Mouse (Mus musculus) C3H10T1/2 (cell line): Measurements from ENCODE around the gene Lhx9. TPM values are rescaled to one million over a fixed set of nuclear protein-coding genes. Genes with fewer than 3 reads are reported as not detected.

ENCODE experiments used
- polyA plus RNA-seq, 2 experiments: library from polyadenylated mRNA; unstranded; fragments of >200 nt; fragmentation: generic; extraction: Trizol; gene quantifications; one replicate each; pipeline ENCODE4 v1.2.1; 2012; ENCODE audit warnings: missing spikeins in 2 of 2

The Lhx9 gene
- under 1 TPM; 0.04 to 0.45 TPM for polyA plus RNA-seq

DNA sequence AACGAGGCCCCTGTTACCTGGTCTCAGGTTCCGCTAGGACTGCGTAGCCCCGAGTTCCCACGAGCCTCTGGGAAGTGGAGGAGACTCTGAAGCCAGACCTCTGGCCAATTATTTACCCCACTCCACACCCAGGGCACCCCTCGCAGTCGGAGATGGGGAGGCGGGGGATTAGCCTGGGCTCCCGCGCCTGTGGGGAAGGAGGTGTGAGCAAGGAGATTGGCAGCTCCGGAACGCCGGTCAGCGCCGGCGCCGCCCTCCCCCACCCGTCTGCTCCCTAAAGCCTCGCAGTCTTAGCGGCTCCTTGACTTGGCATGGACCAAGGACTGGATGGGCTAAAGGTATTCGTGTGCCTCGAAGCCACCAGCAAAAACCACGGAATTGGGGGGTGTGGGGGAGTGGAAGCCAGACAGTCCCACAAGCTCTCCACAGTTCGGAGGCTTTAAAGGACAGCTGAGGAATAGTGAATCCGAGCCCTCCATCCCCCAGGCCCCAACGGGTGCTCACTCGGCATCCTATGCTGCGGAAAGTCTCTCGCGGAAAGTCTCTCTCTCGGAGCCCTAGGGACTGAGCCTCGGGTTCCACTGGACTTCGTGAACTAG is at the start of gene Lhx9:
Lhx9 (minus strand) TSS at position 67 of the 599 bp plus-strand sequence.

DNA sequence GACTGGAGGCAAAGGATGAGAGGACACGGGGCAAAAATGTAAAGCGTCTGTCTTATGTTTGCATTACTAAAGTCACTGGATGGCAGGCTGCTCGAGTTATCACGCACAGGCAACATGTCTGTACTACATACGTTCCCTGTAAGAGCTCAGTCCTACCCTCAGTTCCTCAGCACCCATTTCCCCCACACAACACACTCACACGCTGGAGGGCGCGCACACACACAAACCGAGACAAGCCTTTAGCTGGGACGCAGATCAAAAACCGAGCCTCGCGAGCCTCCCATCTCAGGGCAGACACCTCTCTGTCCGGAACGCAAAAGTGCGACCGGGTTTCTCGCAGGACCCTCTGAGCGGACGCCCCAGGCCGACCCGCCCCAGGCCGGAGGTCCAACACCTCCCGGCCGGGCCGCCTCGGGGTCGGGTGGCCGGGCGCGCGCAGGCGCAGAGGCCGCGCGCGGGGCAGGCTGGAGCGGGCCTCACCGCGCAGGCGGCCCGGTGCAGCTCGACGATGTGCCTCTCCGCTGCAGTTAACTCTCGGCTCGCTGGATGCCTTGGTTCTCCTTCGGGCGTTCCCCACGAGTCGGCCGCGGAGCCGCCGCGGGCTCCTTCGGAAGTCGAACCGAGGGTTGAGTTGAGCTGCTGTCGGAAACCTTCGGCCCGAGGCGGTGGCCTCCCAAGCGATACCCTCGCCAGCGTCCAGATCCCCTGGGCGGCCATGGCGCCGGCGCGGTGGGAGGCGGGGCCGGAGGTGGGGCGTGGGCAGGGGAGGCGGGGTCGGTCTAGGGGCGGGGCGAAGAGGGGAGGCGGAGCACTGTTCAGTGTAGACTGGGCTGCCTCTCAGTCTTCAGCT is 7.9 kb upstream of the Lhx9 start, which contains the start of gene 2310009B15Rik:
2310009B15Rik (minus strand) TSS at position 752 of the 850 bp plus-strand sequence.

Other genes with a start within 250 kb of the Lhx9 start
- 1 to 10 TPM in 1 of 2 experiments, under 1 TPM in 1; 0.92 to 5.9 TPM for gene Nek7, start 228.4 kb downstream of the Lhx9 start, polyA plus RNA-seq
- gene 2310009B15Rik, start 8.3 kb upstream of the Lhx9 start, polyA plus RNA-seq: 10 to 100 TPM; 67.3 to 98.1 TPM
- gene Dennd1b, start 114.9 kb upstream of the Lhx9 start, polyA plus RNA-seq: under 1 TPM; 0.06 to 0.77 TPM